Mouse (Mus musculus) Patski (cell line): Measurements from ENCODE around the gene Gprc5b. TPM values are rescaled to one million over a fixed set of nuclear protein-coding genes. Genes with fewer than 3 reads are reported as not detected.

Experiments used
- ATAC-seq: fragments of 100-300 bp; one replicate; pipeline ENCODE4 v1.8.0; 2021
- CTCF ChIA-PET: fragments of 350-600 bp; sonication (Branson Sonifier 250); formaldehyde crosslinking; loops from one replicate; lab custom pipeline; 2022; ENCODE audit warnings: inconsistent platforms; lab: Charles Lee
- POLR2A ChIA-PET: fragments of 350-600 bp; sonication (Branson Sonifier 250); formaldehyde crosslinking; loops from one replicate; lab custom pipeline; 2022; ENCODE audit warnings: antibody characterized with exemption, inconsistent platforms; lab: Charles Lee
- DNase-seq: peaks from one replicate; pipeline ENCODE4 v3.0.0-alpha.2; 2011; ENCODE audit warnings: low read depth, low spot score
- H3K27me3 ChIP-seq: fragments of 371-371 bp; one replicate; pipeline ENCODE4 v1.5.1; 2021
- CTCF ChIP-seq: fragments of 100-300 bp; IDR thresholded peaks from one replicate; pipeline ENCODE4 v1.5.1; 2021
- in situ Hi-C: fragments of 300-500 bp; cut with MboI; formaldehyde crosslinking; loops from 3 replicates; pipeline ENCODE4 v1.11.1; 2018; ENCODE audit warnings: low pct_unique_long_range_greater_than_20kb, mixed read lengths
- polyA plus RNA-seq: library from polyadenylated mRNA; unstranded; gene quantifications from one replicate; pipeline ENCODE4 v1.2.3, GENCODE M21; 2021

Gene Gprc5b
- polyA plus RNA-seq, 1 experiment from 2014 or later: 23.3 TPM

DNA sequence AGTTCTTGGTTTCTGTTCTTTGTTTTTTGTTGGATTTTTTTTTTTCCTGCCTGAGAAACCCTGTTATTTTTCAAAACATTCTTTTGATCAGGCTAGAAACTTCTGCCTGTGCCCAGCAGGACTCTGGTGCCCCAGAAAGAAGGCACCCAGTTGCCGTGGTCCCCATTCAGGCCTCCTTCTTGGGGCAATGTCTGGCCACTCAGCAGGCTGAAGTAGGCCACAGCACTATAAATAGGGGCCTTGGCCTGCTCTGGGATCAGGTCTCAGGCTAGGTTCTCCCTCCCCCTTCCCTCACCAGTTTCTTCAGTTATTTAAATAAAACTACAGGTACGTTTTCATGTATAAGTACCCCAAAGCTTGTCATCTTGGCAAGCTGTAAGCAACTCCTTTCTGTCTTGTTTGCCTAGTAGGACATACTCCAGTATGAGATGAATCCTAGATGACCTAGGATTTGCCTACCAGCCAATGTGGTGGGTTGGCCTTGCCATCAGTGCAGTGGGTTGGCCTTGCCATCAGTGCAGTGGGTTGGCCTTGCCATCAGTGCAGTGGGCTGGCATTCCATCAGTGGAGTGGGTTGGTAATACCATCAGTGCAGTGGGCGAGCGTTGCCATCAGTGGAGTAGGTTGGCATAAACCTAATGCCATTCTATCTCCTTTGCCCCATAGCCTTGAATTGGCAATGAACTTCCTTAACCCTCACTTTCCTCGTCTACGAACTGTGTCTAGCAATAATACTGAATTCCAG is 68.3 kb downstream of the Gprc5b start:
- CTCF ChIA-PET: interaction anchor here (1.0 kb wide), 1 partner anchor 47 kb away, joined by 3 read pairs; no protein-coding TSS in a partner anchor
- POLR2A ChIA-PET: interaction anchor here (1.4 kb wide), 1 partner anchor 72 kb away, joined by 3 read pairs; the partner anchor contains the start of gene Iqck
- DNase-seq (no peak), ATAC-seq (no peak)
- no peaks in the 10 kb centered on the region for H3K27me3 ChIP-seq
- in situ Hi-C loops: no loop called here
- TF ChIP-seq CTCF: no peak

DNA sequence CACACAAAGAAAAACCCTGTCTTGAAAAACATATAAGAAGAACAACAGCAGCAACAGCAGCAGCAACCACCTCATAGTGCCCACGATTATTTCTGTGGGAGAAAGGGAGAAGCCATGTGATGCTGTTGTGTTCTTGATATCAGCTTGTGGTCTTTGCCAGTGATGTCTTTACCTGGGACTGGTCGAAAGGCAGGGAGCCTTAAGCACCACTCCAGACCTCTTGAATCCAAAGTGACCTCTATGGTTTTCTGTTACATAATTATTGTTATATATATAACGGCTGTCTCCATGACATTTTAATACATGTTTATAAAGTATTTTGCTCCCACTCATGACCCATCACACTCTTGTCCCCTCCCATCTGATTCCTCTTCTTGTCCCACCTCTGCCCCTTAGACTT is 69.5 kb downstream of the Gprc5b start:
- TF ChIP-seq CTCF: no peak
- in situ Hi-C loops: no loop called here
- DNase-seq: no peak
- ChIA-PET POLR2A (interaction anchor here (1.4 kb wide), 1 partner anchor 71 kb away, joined by 3 read pairs; the partner anchor contains the start of gene Iqck), CTCF (interaction anchor here (1.0 kb wide), 1 partner anchor 46 kb away, joined by 3 read pairs; no protein-coding TSS in a partner anchor)
- no peak for ATAC-seq
- H3K27me3 ChIP-seq: no peaks in the 10 kb centered on the region

GRCm38 (mm10) chr7:118922441-118923202 is 72.4 kb downstream of the Gprc5b start:
- POLR2A ChIA-PET: no interaction called here
- ATAC-seq: no peak
- CTCF ChIA-PET: interaction anchor here (1.2 to 1.6 kb wide), 3 partner anchors 8 to 30 kb away, joined by 3 to 4 read pairs (median 3); no protein-coding TSS in a partner anchor
- TF ChIP-seq CTCF: no peak
- in situ Hi-C loops: no loop called here
- H3K27me3 ChIP-seq: no peaks in the 10 kb centered on the region
- DNase-seq: no peak

Other genes starting within 250 kb of the Gprc5b start
- gene Iqck, start 139.5 kb downstream of the Gprc5b start, polyA plus RNA-seq: 4.5 TPM
- gene Knop1, start 139.0 kb downstream of the Gprc5b start, polyA plus RNA-seq: 36.5 TPM
- gene Gpr139, start 189.4 kb upstream of the Gprc5b start, polyA plus RNA-seq: not detected